Mouse (Mus musculus): Measurements from ENCODE around the gene Cygb. TPM values are rescaled to one million over a fixed set of nuclear protein-coding genes. Genes with fewer than 3 reads are reported as not detected.

Cygb gene
- total and polyA plus RNA-seq, 3 experiments = 2.2 to 8.7 TPM; not detected in 1

- TF ChIP-seq NELFE (IDR thresholded peaks at IDR 0.05; ENCODE audit: low read depth, low read length) = peak; percentile 71; the same call in 1 of the 2 replicates
- TF ChIP-seq TBP (IDR thresholded peaks at IDR 0.05; ENCODE audit: low read depth, low read length) = peak; percentile 64
- TF ChIP-seq NRF1 (IDR thresholded peaks at IDR 0.05; ENCODE audit: insufficient read depth, low read depth, low read length, poor library complexity, severe bottlenecking) = no peak
- TF ChIP-seq MAZ (IDR thresholded peaks at IDR 0.05; ENCODE audit: low read depth, low read length) = peak; percentile 77; the same call in 1 of the 2 replicates
- peak; percentile 48 for TF ChIP-seq HCFC1 (IDR thresholded peaks at IDR 0.05; ENCODE audit: low read depth, low read length)
- TF ChIP-seq UBTF (IDR thresholded peaks at IDR 0.05; ENCODE audit: borderline replicate concordance, insufficient read depth, low read depth, low read length) = peak; percentile 80; the same call in 1 of the 2 replicates
- 0 out of 2 replicates have a peak, but pooled peaks have one; percentile 26 for TF ChIP-seq ZMIZ1 (IDR thresholded peaks at IDR 0.05; ENCODE audit: low read depth, low read length)
- TF ChIP-seq ELF1 (IDR thresholded peaks at IDR 0.05; ENCODE audit: low read depth, low read length) = no peak
- peak; percentile 72; the same call in 1 of the 2 replicates for TF ChIP-seq POLR2AphosphoS2 (IDR thresholded peaks at IDR 0.05; ENCODE audit: low read length)
- no peak for TF ChIP-seq ZC3H11A (IDR thresholded peaks at IDR 0.05; ENCODE audit: low read depth, low read length)
- TF ChIP-seq SMC3 (IDR thresholded peaks at IDR 0.05; ENCODE audit: low read depth, low read length) = no peak
These were observed 5.0 kb upstream of the Cygb start (continued) for GRCm38 (mm10) chr11:116659027-116659621.

- peak; percentile 91 for DNase-seq (ENCODE audit: low read depth, low spot score)
- H3K79me2 ChIP-seq (ENCODE audit: control insufficient read depth, insufficient read depth, low read length, poor library complexity) = no peaks in the 10 kb centered on the region; the same call in 1 of the 2 replicates
- H3K27me3 ChIP-seq (ENCODE audit: control insufficient read depth in 1 of 2, insufficient read depth in 2 of 2, low read length in 2 of 2) = peaks cover 0 to 7% of the 10 kb centered on the region in 2 experiments; a peak in 1 of 4 replicates
- peaks cover 11 to 54% of the 10 kb centered on the region in 2 experiments for H3K4me1 ChIP-seq (ENCODE audit: control insufficient read depth in 1 of 2, insufficient read depth in 2 of 2, low read length in 2 of 2)
- no peak for TF ChIP-seq MEF2A (IDR thresholded peaks at IDR 0.05; ENCODE audit: extremely low read depth, insufficient replicate concordance, low read depth, low read length, poor library complexity, severe bottlenecking)
- TF ChIP-seq MAX (IDR thresholded peaks at IDR 0.05; ENCODE audit: low read length) = peak; percentile 16; the same call in 1 of the 2 replicates
- no peak for TF ChIP-seq BHLHE40 (IDR thresholded peaks at IDR 0.05; ENCODE audit: borderline replicate concordance, low read depth, low read length)
- TF ChIP-seq ZKSCAN1 (IDR thresholded peaks at IDR 0.05; ENCODE audit: low read depth, low read length) = no peak
- peak in 1 of 2 experiments; percentile 51; a peak in 1 of 4 replicates for TF ChIP-seq POLR2A (IDR thresholded peaks at IDR 0.05; ENCODE audit: control insufficient read depth in 1 of 2, insufficient read depth in 1 of 2, low read depth in 1 of 2, low read length in 2 of 2, poor library complexity in 1 of 2)
- TF ChIP-seq ZMIZ1 (IDR thresholded peaks at IDR 0.05; ENCODE audit: low read depth, low read length) = no peak
- TF ChIP-seq TAL1 (IDR thresholded peaks at IDR 0.05; ENCODE audit: low read length) = no peak
- TF ChIP-seq RAD21 (IDR thresholded peaks at IDR 0.05; ENCODE audit: low read depth, low read length) = no peak
- no peak for TF ChIP-seq USF1 (IDR thresholded peaks at IDR 0.05; ENCODE audit: low read depth, low read length)
- no peak for TF ChIP-seq UBTF (IDR thresholded peaks at IDR 0.05; ENCODE audit: borderline replicate concordance, insufficient read depth, low read depth, low read length)
- TF ChIP-seq TCF12 (IDR thresholded peaks at IDR 0.05; ENCODE audit: low read depth, low read length) = peak; percentile 26; the same call in 1 of the 2 replicates
- no peak for TF ChIP-seq GATA1 (IDR thresholded peaks at IDR 0.05; ENCODE audit: low read depth, low read length)
- TF ChIP-seq POLR2AphosphoS5 (IDR thresholded peaks at IDR 0.05; ENCODE audit: borderline replicate concordance, low read depth, low read length) = no peak; the same call in 1 of the 2 replicates
- peak; percentile 30; the same call in 1 of the 2 replicates for TF ChIP-seq ETS1 (IDR thresholded peaks at IDR 0.05; ENCODE audit: low read depth, low read length)
- no peak for TF ChIP-seq GABPA (IDR thresholded peaks at IDR 0.05; ENCODE audit: low read depth, low read length)
- TF ChIP-seq EP300 (IDR thresholded peaks at IDR 0.05; ENCODE audit: low read depth in 1 of 2, low read length in 2 of 2) = no peak
- TF ChIP-seq CHD1 (IDR thresholded peaks at IDR 0.05; ENCODE audit: low read depth, low read length) = peak; percentile 16; the same call in 1 of the 2 replicates
- TF ChIP-seq E2F4 (IDR thresholded peaks at IDR 0.05; ENCODE audit: borderline replicate concordance, low read depth, low read length) = no peak
- no peak for TF ChIP-seq RCOR1 (IDR thresholded peaks at IDR 0.05; ENCODE audit: low read depth, low read length)
- peak; percentile 57; the same call in 1 of the 2 replicates for TF ChIP-seq MXI1 (IDR thresholded peaks at IDR 0.05; ENCODE audit: low read depth, low read length)
- TF ChIP-seq MYC (IDR thresholded peaks at IDR 0.05; ENCODE audit: low read depth, low read length) = 0 out of 2 replicates have a peak, but pooled peaks have one; percentile 19
- TF ChIP-seq CTCF (IDR thresholded peaks at IDR 0.05 in 2 of 3, conservative IDR thresholded peaks at IDR 0.05 in 1 of 3; ENCODE audit: control insufficient read depth in 1 of 3, insufficient read depth in 1 of 3, low read depth in 2 of 3, low read length in 3 of 3, poor library complexity in 1 of 3, severe bottlenecking in 1 of 3) = no peak
- TF ChIP-seq MAFK (IDR thresholded peaks at IDR 0.05; ENCODE audit: borderline replicate concordance, low read depth, low read length) = no peak
- H3K27ac ChIP-seq (ENCODE audit: control insufficient read depth, low read depth, low read length) = peak overlapping the region; percentile 96
- no peaks in the 10 kb centered on the region for H3K9me3 ChIP-seq (replicated peaks; ENCODE audit: insufficient read depth, low read length)
- peaks cover 0 to 19% of the 10 kb centered on the region in 2 experiments; a peak in 2 of 4 replicates for H3K36me3 ChIP-seq (ENCODE audit: control insufficient read depth in 1 of 2, insufficient read depth in 2 of 2, low read length in 2 of 2)
- peak overlapping the region; percentile 15 to 46 for H3K4me3 ChIP-seq (ENCODE audit: control insufficient read depth in 1 of 2, insufficient read depth in 1 of 2, low read depth in 2 of 2, low read length in 2 of 2)
- peak overlapping the region; percentile 77 for H3K9ac ChIP-seq (ENCODE audit: control insufficient read depth, low read depth, low read length, poor library complexity, severe bottlenecking)
These were observed 4.1 kb upstream of the Cygb start for GRCm38 (mm10) chr11:116658238-116658637.
